ENCODE assay signal across 8 mouse cellular contexts in the genomic region with DNA sequence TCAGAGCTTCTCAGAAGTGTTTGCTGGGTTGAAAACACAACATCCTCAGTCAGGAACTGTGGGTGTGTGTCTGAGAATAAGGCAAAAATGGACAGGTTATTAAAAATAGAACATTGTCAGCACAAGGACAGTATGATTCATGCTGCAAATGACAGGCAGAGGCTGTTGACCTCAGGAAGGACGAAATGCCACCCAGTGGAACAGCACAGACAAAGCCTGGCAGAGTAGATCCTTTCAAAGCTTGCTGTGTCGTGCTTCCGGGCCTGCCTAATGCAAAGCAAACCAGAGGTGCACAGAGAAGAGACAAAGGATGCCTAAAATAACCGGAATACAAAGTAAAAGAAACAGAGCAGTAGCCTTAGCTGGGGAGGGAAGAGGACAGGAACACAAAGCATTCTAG. TPM values are rescaled to one million over a fixed set of nuclear protein-coding genes. Genes with fewer than 3 reads are reported as not detected.
DNase-seq lines count a peak whose midpoint lies in the region; ATAC-seq and TF ChIP-seq lines count a peak whose summit lies in the region.
"Had no signal": no experiment of that assay in that cellular context is flagged by ENCODE, and none has a peak within 500 bp of the region (broad histone marks: within the 10 kb centered on the region; RNA-seq: fewer than 3 reads in every experiment).

No protein-coding gene starts in this region.

- 0 out of 2 replicates have a peak, but pooled peaks cover 3% of the 10 kb centered on the region for H3K4me1 ChIP-seq in neural tube, embryonic 11.5 days (ENCODE audit: control insufficient read depth, insufficient read depth, low read length)
- peaks cover 25% of the 10 kb centered on the region for H3K4me1 ChIP-seq in forebrain, embryonic 10.5 days
- H3K4me1 ChIP-seq in hindbrain, embryonic 14.5 days (replicated peaks; ENCODE audit: control insufficient read depth, insufficient read depth, low read length) = peaks cover 21% of the 10 kb centered on the region
- no peaks in the 10 kb centered on the region for H3K4me1 ChIP-seq in liver, postnatal 0 days (ENCODE audit: insufficient read depth)
- H3K4me1 ChIP-seq: limb, embryonic 12.5 days had no signal

- TF ChIP-seq CTCF in liver, postnatal 0 days (IDR thresholded peaks at IDR 0.05; ENCODE audit: low read depth) = no peak

- 33% methylated on average over 4 of the region's 4 CpGs for WGBS in neural tube, embryonic 11.5 days
- 17% methylated on average over 4 of the region's 4 CpGs for WGBS in forebrain, embryonic 10.5 days
- 7% methylated on average over 4 of the region's 4 CpGs for WGBS in hindbrain, embryonic 14.5 days
- WGBS in liver, postnatal 0 days (ENCODE audit: insufficient replicate concordance) = 42% methylated on average over 4 of the region's 4 CpGs

- peak; percentile 37 for DNase-seq in neural tube, embryonic 11.5 days (ENCODE audit: low spot score)
- no peak for DNase-seq in neural tube, embryonic 10.5 days (ENCODE audit: extremely low spot score, low spot score)
- DNase-seq in forebrain, embryonic 10.5 days (ENCODE audit: extremely low spot score, low spot score) = peak; percentile 38
- no peak for DNase-seq in hindbrain, embryonic 14.5 days (ENCODE audit: low spot score)
- DNase-seq in c-Kit-positive CD71-positive TER-119-positive erythroid progenitor cells, embryonic 14.5 days (ENCODE audit: low spot score) = no peak
- DNase-seq in left cerebral cortex, adult 8-10 months (ENCODE audit: low spot score in 2 of 2) = no peak
- no peak for DNase-seq in liver, postnatal 0 days

- ATAC-seq in neural tube, embryonic 11.5 days (ENCODE audit: insufficient read depth, low FRiP score, low TSS enrichment) = peak; percentile 72
- peak; percentile 51; the same call in 1 of the 2 replicates for ATAC-seq in hindbrain, embryonic 14.5 days (ENCODE audit: low FRiP score)
- no peak for ATAC-seq in liver, postnatal 0 days

- no peak overlapping the region for H3K9ac ChIP-seq in neural tube, embryonic 11.5 days (ENCODE audit: low read length)
- peak overlapping the region; percentile 12; the same call in 1 of the 2 replicates for H3K9ac ChIP-seq in hindbrain, embryonic 14.5 days
- H3K9ac ChIP-seq in liver, postnatal 0 days (replicated peaks) = no peak overlapping the region

- H3K27me3 ChIP-seq in neural tube, embryonic 11.5 days (ENCODE audit: control insufficient read depth, insufficient read depth, low read length) = no peaks in the 10 kb centered on the region
- peaks cover 83% of the 10 kb centered on the region for H3K27me3 ChIP-seq in forebrain, embryonic 10.5 days (ENCODE audit: poor library complexity, severe bottlenecking)
- no peaks in the 10 kb centered on the region for H3K27me3 ChIP-seq in hindbrain, embryonic 14.5 days (ENCODE audit: control insufficient read depth, insufficient read depth, low read length)
- H3K27me3 ChIP-seq in liver, postnatal 0 days (ENCODE audit: insufficient read depth, low read length) = no peaks in the 10 kb centered on the region
- H3K27me3 ChIP-seq: limb, embryonic 12.5 days had no signal

- H3K36me3 ChIP-seq in neural tube, embryonic 11.5 days (ENCODE audit: control insufficient read depth, insufficient read depth, low read length) = no peaks in the 10 kb centered on the region
- no peaks in the 10 kb centered on the region for H3K36me3 ChIP-seq in forebrain, embryonic 10.5 days (replicated peaks)
- H3K36me3 ChIP-seq in hindbrain, embryonic 14.5 days (replicated peaks; ENCODE audit: control insufficient read depth, insufficient read depth) = no peaks in the 10 kb centered on the region
- no peaks in the 10 kb centered on the region for H3K36me3 ChIP-seq in liver, postnatal 0 days (replicated peaks; ENCODE audit: insufficient read depth, low read length)
- H3K36me3 ChIP-seq: limb, embryonic 12.5 days had no signal

- no peaks in the 10 kb centered on the region for H3K9me3 ChIP-seq in neural tube, embryonic 11.5 days (ENCODE audit: control insufficient read depth, low read length)
- H3K9me3 ChIP-seq in forebrain, embryonic 10.5 days = no peaks in the 10 kb centered on the region
- no peaks in the 10 kb centered on the region for H3K9me3 ChIP-seq in hindbrain, embryonic 14.5 days (ENCODE audit: control insufficient read depth, low read length)
- no peaks in the 10 kb centered on the region for H3K9me3 ChIP-seq in liver, postnatal 0 days (ENCODE audit: low read length)

- no peak overlapping the region for H3K4me2 ChIP-seq in neural tube, embryonic 11.5 days (ENCODE audit: low read depth)
- no peak overlapping the region for H3K4me2 ChIP-seq in hindbrain, embryonic 14.5 days (replicated peaks)
- H3K4me2 ChIP-seq in liver, postnatal 0 days (ENCODE audit: low read depth, low read length) = no peak overlapping the region
- H3K4me2 ChIP-seq: limb, embryonic 12.5 days had no signal

- H3K27ac ChIP-seq in neural tube, embryonic 11.5 days (ENCODE audit: low read depth, low read length) = peak overlapping the region; percentile 73; the same call in 1 of the 2 replicates
- H3K27ac ChIP-seq in forebrain, embryonic 10.5 days = peak overlapping the region; percentile 2; the same call in 1 of the 2 replicates
- peak overlapping the region; percentile 83 for H3K27ac ChIP-seq in hindbrain, embryonic 14.5 days
- no peak overlapping the region for H3K27ac ChIP-seq in liver, postnatal 0 days (ENCODE audit: low read depth)
- H3K27ac ChIP-seq: limb, embryonic 12.5 days had no signal

- no peak for TF ChIP-seq EP300 in liver, postnatal 0 days (IDR thresholded peaks at IDR 0.05; ENCODE audit: low read depth)

- no peak overlapping the region for H3K4me3 ChIP-seq in neural tube, embryonic 11.5 days (ENCODE audit: low read depth, low read length)
- H3K4me3 ChIP-seq in forebrain, embryonic 10.5 days = no peak overlapping the region
- H3K4me3 ChIP-seq in hindbrain, embryonic 14.5 days (replicated peaks; ENCODE audit: low read length) = no peak overlapping the region
- H3K4me3 ChIP-seq in liver, postnatal 0 days (ENCODE audit: low read depth, low read length) = no peak overlapping the region
- H3K4me3 ChIP-seq: limb, embryonic 12.5 days had no signal

RNA-seq across cellular contexts. Expression of gene Tnrc6a, which starts 54.4 kb away (rescaled TPM):
- 46.2 and 57.3 TPM in 2 replicates for polyA plus RNA-seq in neural tube, embryonic 11.5 days (2014; fragmentation: Nextera tagmentation; extraction: Ambion mirVana)
- polyA plus RNA-seq in forebrain, embryonic 10.5 days (2016; fragmentation: Nextera tagmentation; extraction: Ambion mirVana) = 51.7 and 52.8 TPM in 2 replicates
- polyA plus RNA-seq in hindbrain, embryonic 14.5 days (2014; fragmentation: Nextera tagmentation; extraction: Ambion mirVana) = 37.3 and 52.0 TPM in 2 replicates
- 10 to 100 TPM; 57.3 to 66.6 (median 61.9) TPM for total RNA-seq in left cerebral cortex, adult 8-10 months (2022)
- 26.8 and 28.9 TPM in 2 replicates for polyA plus RNA-seq in liver, postnatal 0 days (2015; fragmentation: Nextera tagmentation; extraction: Ambion mirVana)

Comparison
In these comparisons a context has a peak if more than half of its experiments do, and no peak if none do; other contexts are left out.
1. DNase-seq: peak in neural tube, embryonic 11.5 days (single experiment) and forebrain, embryonic 10.5 days (single experiment); none in neural tube, embryonic 10.5 days (single experiment), hindbrain, embryonic 14.5 days (single experiment), c-Kit-positive CD71-positive TER-119-positive erythroid progenitor cells, embryonic 14.5 days (single experiment), left cerebral cortex, adult 8-10 months (0 of 2) and liver, postnatal 0 days (single experiment).